Mouse (Mus musculus) monocyte, adult 2 months (primary cell): Measurements from ENCODE around the gene Rad51b.

Experiments used
- DNase-seq, 2 experiments: peaks; one replicate each; pipeline ENCODE4 v3.0.0; 2022; ENCODE audit warnings: low spot score in 2 of 2, low read depth in 1 of 2

Gene Rad51b

GRCm38 (mm10) chr12:79435474-79435873 is 138.4 kb downstream of the Rad51b start:
- no peak for DNase-seq

- no peak for DNase-seq
Measured at GRCm38 (mm10) chr12:79436035-79436434, 139.0 kb downstream of the Rad51b start.

- DNase-seq: no peak
Measured at GRCm38 (mm10) chr12:79436892-79437291, 139.8 kb downstream of the Rad51b start.

- no peak for DNase-seq
Measured at GRCm38 (mm10) chr12:79437572-79437971, 140.5 kb downstream of the Rad51b start.

- DNase-seq: no peak
Measured at GRCm38 (mm10) chr12:79439961-79440360, 142.9 kb downstream of the Rad51b start.

- DNase-seq: no peak
Measured at GRCm38 (mm10) chr12:79441210-79442005, 144.3 kb downstream of the Rad51b start.

GRCm38 (mm10) chr12:79442126-79442525 is 145.0 kb downstream of the Rad51b start:
- no peak for DNase-seq

GRCm38 (mm10) chr12:79442836-79443390 is 145.8 kb downstream of the Rad51b start:
- no peak for DNase-seq

- no peak for DNase-seq
Measured at GRCm38 (mm10) chr12:79444646-79445045, 147.6 kb downstream of the Rad51b start.

- no peak for DNase-seq
Measured at GRCm38 (mm10) chr12:79447039-79447438, 150.0 kb downstream of the Rad51b start.

- no peak for DNase-seq
Measured at GRCm38 (mm10) chr12:79449817-79450411, 152.8 kb downstream of the Rad51b start.

- no peak for DNase-seq
Measured at GRCm38 (mm10) chr12:79452882-79453281, 155.8 kb downstream of the Rad51b start.

GRCm38 (mm10) chr12:79454017-79454416 is 156.9 kb downstream of the Rad51b start:
- DNase-seq: no peak

GRCm38 (mm10) chr12:79455061-79455847 is 158.2 kb downstream of the Rad51b start:
- no peak for DNase-seq

GRCm38 (mm10) chr12:79455848-79456164 is 158.7 kb downstream of the Rad51b start:
- no peak for DNase-seq

- no peak for DNase-seq
Measured at GRCm38 (mm10) chr12:79456251-79456650, 159.2 kb downstream of the Rad51b start.

GRCm38 (mm10) chr12:79463371-79463770 is 166.3 kb downstream of the Rad51b start:
- no peak for DNase-seq

GRCm38 (mm10) chr12:79470113-79470512 is 173.0 kb downstream of the Rad51b start:
- no peak for DNase-seq

GRCm38 (mm10) chr12:79471868-79472267 is 174.8 kb downstream of the Rad51b start:
- DNase-seq: no peak

GRCm38 (mm10) chr12:79476413-79477046 is 179.4 kb downstream of the Rad51b start:
- no peak for DNase-seq

- DNase-seq: no peak
Measured at GRCm38 (mm10) chr12:79478816-79479215, 181.7 kb downstream of the Rad51b start.
